Mouse (Mus musculus) liver, embryonic 14.5 days (tissue): ENCODE data around the gene Ube2e1. TPM values are rescaled to one million over a fixed set of nuclear protein-coding genes. Genes with fewer than 3 reads are reported as not detected.
A peak's percentile ranks its signal among the peaks of the same experiment; 100 is the strongest.
"Not testable (repeated sequence)": the region's sequence is repeated elsewhere in the genome, so short reads cannot be mapped to it uniquely, and the experiment has no call there.

Experiments
- ATAC-seq: fragments of 200-750 bp; cut with Nextera tagmentation; 2 replicates; pipeline ENCODE4 v1.8.0; 2017; ENCODE audit warnings: moderate number of reproducible peaks, mild to moderate bottlenecking, moderate library complexity; ENCODE audit not compliant: insufficient read depth
- DNase-seq, 3 experiments: peaks; one replicate each; pipeline ENCODE4 v3.0.0-alpha.2; 2012 to 2013; ENCODE audit warnings: low read depth in 3 of 3, low spot score in 3 of 3
- H3K27ac ChIP-seq: fragments of 300-500 bp; sonication (generic); 2 replicates; pipeline ENCODE4 v1.5.1; 2014; ENCODE audit warnings: moderate library complexity, mild to moderate bottlenecking, control low read depth, inconsistent platforms
- H3K27me3 ChIP-seq: fragments of 300-500 bp; sonication (generic); 2 replicates; pipeline ENCODE4 v1.6.1; 2014; ENCODE audit warnings: mild to moderate bottlenecking, low read length, moderate library complexity; ENCODE audit not compliant: control insufficient read depth, insufficient read depth
- H3K36me3 ChIP-seq: fragments of 300-500 bp; sonication (generic); replicated peaks from 2 replicates; pipeline ENCODE4 v1.6.1; 2014; ENCODE audit warnings: low read depth; ENCODE audit not compliant: control insufficient read depth, insufficient read depth
- H3K4me1 ChIP-seq, 2 experiments: fragments of 200-500 bp in 1 of 2; fragments of 300-500 bp in 1 of 2; sonication (generic) in 1 of 2; replicated peaks; 2 replicates each; pipeline ENCODE4 v1.6.1; 2012 to 2014; ENCODE audit warnings: antibody characterized with exemption in 1 of 2, inconsistent platforms in 1 of 2, low read length in 1 of 2; ENCODE audit not compliant: control insufficient read depth in 2 of 2, insufficient read depth in 2 of 2
- H3K4me2 ChIP-seq: fragments of 300-500 bp; sonication (generic); 2 replicates; pipeline ENCODE4 v1.6.1; 2014; ENCODE audit warnings: low read depth, mild to moderate bottlenecking, control low read depth, moderate library complexity
- H3K4me3 ChIP-seq, 2 experiments: fragments of 200-500 bp in 1 of 2; fragments of 300-500 bp in 1 of 2; sonication (generic) in 1 of 2; 2 replicates each; pipeline ENCODE4 v1.5.1; 2012 to 2014; ENCODE audit warnings: low read depth in 2 of 2, low read length in 2 of 2, mild to moderate bottlenecking in 2 of 2, control low read depth in 1 of 2, inconsistent platforms in 1 of 2, moderate library complexity in 1 of 2; ENCODE audit not compliant: insufficient read depth in 1 of 2
- H3K9ac ChIP-seq: fragments of 300-500 bp; sonication (generic); replicated peaks from 2 replicates; pipeline ENCODE4 v1.6.1; 2014; ENCODE audit warnings: mild to moderate bottlenecking, control low read depth, moderate library complexity
- H3K9me3 ChIP-seq: fragments of 300-500 bp; sonication (generic); 2 replicates; pipeline ENCODE4 v1.6.1; 2016; ENCODE audit warnings: low read length, mixed read lengths; ENCODE audit not compliant: control insufficient read depth
- CTCF ChIP-seq: IDR thresholded peaks from 2 replicates; pipeline ENCODE4 v1.5.1; 2016; ENCODE audit warnings: antibody characterized with exemption, low read depth, control low read depth
- EP300 ChIP-seq: IDR thresholded peaks from 2 replicates; pipeline ENCODE4 v1.6.1; 2016; ENCODE audit warnings: antibody characterized with exemption, low read depth
- WGBS: fragments of 180-500 bp; shearing (Covaris S2); extraction: QIAGEN DNeasy Blood & Tissue Kit; methylation state at CpG from one replicate; pipeline ENCODE4 v1.1.7; 2014; ENCODE audit not compliant: insufficient replicate concordance; 5-methylcytosine and 5-hydroxymethylcytosine counted together
- polyA plus RNA-seq, 2 experiments: library from polyadenylated mRNA; depleted of rRNA in 1 of 2; stranded (reverse) in 1 of 2; unstranded in 1 of 2; fragments of >200 nt; fragmentation: Nextera tagmentation in 1 of 2; extraction: Ambion mirVana in 1 of 2; gene quantifications; 2 replicates each; pipeline versions ENCODE4 v1.2.1 to v1.2.3; 2012 to 2014

The Ube2e1 gene
- polyA plus RNA-seq, 2 experiments: 11.6 to 20.9 TPM

DNA sequence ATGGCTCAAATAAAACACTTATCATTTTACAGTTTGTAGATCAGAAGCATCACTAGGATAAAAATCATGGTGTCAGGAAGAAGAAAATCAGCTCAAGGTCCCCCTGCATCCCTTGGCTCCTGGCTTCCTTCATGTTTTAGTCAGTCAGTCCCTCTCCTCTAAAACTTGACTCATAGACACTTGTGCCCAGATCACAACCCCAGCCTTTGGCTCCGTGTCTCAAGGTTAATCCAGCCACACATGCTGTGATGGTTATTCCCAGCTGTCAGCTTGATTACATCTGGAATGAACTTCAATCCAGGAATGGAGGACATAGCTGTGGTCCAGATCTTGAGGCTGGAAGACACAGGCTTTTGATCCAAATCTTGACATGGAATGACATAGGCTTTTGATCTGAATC, 57.1 kb downstream of the Ube2e1 start:
- TF ChIP-seq CTCF (no peak), EP300 (no peak)
- ATAC-seq (no peak), DNase-seq (no peak)
- Histone ChIP-seq H3K27me3 (no peaks in the 10 kb centered on the region), H3K9ac (no peak overlapping the region), H3K9me3 (no peaks in the 10 kb centered on the region), H3K4me1 (peaks cover 4% of the 10 kb centered on the region in 2 experiments; a peak in 3 of 4 replicates), H3K4me2 (no peak overlapping the region), H3K4me3 (no peak overlapping the region), H3K27ac (no peak overlapping the region), H3K36me3 (peaks cover 13% of the 10 kb centered on the region)
- WGBS: 80% methylated on average over 1 of the region's 1 CpGs

DNA sequence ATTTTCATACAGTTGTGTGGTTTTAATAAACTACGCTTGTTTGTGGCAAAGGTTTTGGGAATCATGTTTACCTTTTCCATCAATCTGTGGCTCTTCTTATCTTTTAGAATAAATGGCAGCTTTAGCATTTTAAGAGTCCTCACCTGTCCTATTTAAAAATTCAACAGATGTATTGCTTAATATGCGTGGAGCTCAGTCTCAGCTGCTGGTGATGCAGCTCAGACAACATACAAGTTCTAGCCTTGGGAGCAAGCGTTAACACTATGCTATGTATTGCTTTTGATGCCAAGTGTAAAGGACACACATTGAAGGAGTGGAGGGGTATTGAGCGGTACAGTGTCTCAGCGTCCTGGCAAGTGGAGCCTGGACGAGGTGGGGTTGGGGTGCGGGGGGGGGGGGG, 60.0 kb downstream of the Ube2e1 start:
- Histone ChIP-seq H3K4me2 (peak overlapping the region; percentile 76), H3K9ac (peak overlapping the region; percentile 84), H3K4me1 (peaks cover 4 to 8% of the 10 kb centered on the region in 2 experiments; a peak in 3 of 4 replicates), H3K27me3 (no peaks in the 10 kb centered on the region), H3K4me3 (peak overlapping the region; percentile 72 to 79), H3K36me3 (peaks cover 26% of the 10 kb centered on the region), H3K27ac (peak overlapping the region; percentile 69; the same call in 1 of the 2 replicates), H3K9me3 (no peaks in the 10 kb centered on the region)
- WGBS: 3% methylated on average over 7 of the region's 7 CpGs
- no peak for TF ChIP-seq CTCF
- no peak for ATAC-seq
- DNase-seq: no peak

DNA sequence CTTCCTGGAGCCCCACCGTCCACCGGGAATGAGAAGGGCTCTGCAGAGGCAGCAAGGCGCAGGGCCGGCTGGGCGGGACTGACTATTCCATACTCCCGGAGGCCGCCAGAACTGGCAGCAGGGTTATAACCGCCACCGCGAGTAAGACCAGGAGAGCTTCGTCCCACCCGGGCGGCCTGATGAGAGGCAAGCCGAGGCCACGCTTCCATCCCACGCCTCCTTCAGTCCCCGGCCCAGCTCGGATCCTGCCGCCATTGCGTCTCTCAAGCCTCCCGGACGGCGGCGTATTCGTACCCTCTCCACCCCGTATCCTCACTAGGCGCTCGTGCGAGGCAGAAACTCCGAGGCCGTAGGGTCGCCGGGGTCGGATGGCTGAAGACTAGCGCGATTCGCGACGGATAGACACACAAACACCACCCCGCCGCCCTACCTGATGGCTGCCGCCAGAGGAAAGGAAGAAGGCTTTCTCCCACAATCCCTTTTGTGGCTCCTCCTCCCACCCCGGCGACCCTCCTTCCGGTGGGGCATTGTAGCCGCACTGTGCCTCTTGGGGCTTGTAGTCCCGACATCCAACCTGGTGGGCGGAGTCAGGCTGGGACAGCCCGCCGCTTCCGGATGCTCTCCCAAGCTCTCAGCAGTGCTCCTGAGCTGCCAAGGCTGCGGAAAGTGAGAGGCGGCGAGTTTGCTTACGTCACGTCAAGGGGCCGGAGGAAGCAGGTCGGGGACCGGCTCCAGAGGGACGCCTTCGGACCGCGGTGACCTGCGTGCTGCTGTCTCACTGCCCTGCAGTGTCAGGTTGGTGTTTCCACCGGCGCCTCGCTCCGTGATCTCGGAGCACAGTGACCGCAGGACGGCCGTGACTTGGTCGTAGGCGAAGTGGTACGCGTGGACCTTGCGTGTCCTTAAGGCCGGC, 60.9 kb downstream of the Ube2e1 start, which contains the start of the genes Nkiras1 and Rpl15:
TSS of gene Nkiras1 (plus strand) at position 608 of the 913 bp plus-strand sequence.
TSS of gene Rpl15 (minus strand) at position 863 of the 913 bp plus-strand sequence.
- Histone ChIP-seq H3K4me3 (peak within 1 kb of the TSS; percentile 79 to 89), H3K9ac (peak within 1 kb of the TSS; percentile 84), H3K27me3 (no peaks in the 10 kb centered on the region), H3K4me1 (peaks cover 4 to 8% of the 10 kb centered on the region in 2 experiments; a peak in 3 of 4 replicates), H3K27ac (peak within 1 kb of the TSS; percentile 69), H3K36me3 (peaks cover 28% of the 10 kb centered on the region), H3K9me3 (no peaks in the 10 kb centered on the region), H3K4me2 (peak within 1 kb of the TSS; percentile 76)
- peak; percentile 95 to 97 (median 96) for DNase-seq
- TF ChIP-seq CTCF: peak; percentile 41; the same call in 1 of the 2 replicates
- TF ChIP-seq EP300: no peak
- peak; percentile 100 for ATAC-seq
- WGBS: under 1% methylated on average over 78 of the region's 78 CpGs

DNA sequence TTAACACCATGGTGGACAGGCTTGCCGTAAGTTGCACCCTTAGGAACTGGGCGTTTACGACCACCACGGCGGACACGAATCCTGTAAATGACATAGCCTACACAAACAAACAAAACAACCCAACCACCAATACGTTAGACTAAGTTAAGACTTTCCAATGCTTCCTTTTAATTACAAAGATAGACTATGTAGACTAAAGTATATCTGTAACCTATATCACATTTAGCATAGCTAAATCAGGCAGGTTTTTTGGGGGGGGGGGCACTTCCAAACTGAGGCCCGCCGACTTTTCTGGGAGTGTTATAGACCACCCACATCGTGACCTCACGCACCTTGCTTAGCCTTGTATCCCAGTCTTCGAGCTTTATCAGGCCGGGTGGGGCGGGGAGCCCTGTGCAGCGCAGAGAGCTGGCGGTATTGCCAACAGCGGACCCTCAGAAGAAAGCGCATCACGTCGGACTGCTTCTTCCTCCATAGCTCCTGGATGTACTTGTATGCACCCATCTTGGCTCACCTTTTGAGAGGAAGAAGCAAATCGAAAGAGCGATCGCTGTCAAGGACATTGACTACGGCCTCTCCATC, 61.6 kb downstream of the Ube2e1 start:
- H3K4me2 ChIP-seq: peak overlapping the region; percentile 76
- H3K9ac ChIP-seq: peak overlapping the region; percentile 84
- H3K27me3 ChIP-seq, DNase-seq, H3K9me3 ChIP-seq, ATAC-seq, H3K4me1 ChIP-seq: not testable (repeated sequence)
- H3K4me3 ChIP-seq: peak overlapping the region; percentile 79 to 89
- peaks cover 28% of the 10 kb centered on the region for H3K36me3 ChIP-seq
- peak overlapping the region; percentile 16 for H3K27ac ChIP-seq
- under 1% methylated on average over 19 of the region's 24 CpGs for WGBS

DNA sequence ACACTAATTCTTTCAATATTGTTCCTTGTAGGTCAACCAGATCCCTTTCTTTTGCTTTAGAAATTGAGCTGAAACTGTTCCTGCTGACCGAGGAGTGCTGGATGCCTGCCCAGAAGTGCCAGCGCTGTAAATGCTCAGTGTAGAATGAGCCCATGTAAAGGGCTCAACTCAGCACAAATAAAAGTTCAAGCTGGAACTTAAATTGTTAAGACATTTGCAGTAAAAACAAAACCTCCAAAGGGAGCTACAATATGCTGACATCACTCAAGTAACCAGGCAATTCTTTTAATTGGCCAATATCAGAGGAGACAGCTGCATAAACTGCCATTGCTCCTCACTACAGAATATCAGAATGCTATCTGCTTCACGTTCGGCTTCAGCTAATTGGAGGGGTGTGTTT, 68.2 kb downstream of the Ube2e1 start:
- Histone ChIP-seq H3K27ac (no peak overlapping the region), H3K9ac (no peak overlapping the region), H3K4me1 (no peaks in the 10 kb centered on the region), H3K27me3 (no peaks in the 10 kb centered on the region), H3K9me3 (no peaks in the 10 kb centered on the region), H3K36me3 (peaks cover 18% of the 10 kb centered on the region), H3K4me2 (no peak overlapping the region), H3K4me3 (no peak overlapping the region)
- no peak for DNase-seq
- TF ChIP-seq EP300 (no peak), CTCF (no peak)
- no peak for ATAC-seq
- 46% methylated on average over 4 of the region's 4 CpGs for WGBS
